Mouse (Mus musculus) kidney, embryonic 15.5 days (tissue): ENCODE measurements around the gene Lrrc8a. TPM values are rescaled to one million over a fixed set of nuclear protein-coding genes. Genes with fewer than 3 reads are reported as not detected.

Source experiments
- ATAC-seq: fragments of 200-750 bp; cut with Nextera tagmentation; replicated peaks from 2 replicates; pipeline ENCODE4 v1.8.0; 2017; ENCODE audit warnings: moderate TSS enrichment; ENCODE audit not compliant: low FRiP score
- H3K27ac ChIP-seq: fragments of 300-500 bp; sonication (generic); 2 replicates; pipeline ENCODE4 v1.5.1; 2015; ENCODE audit warnings: mild to moderate bottlenecking, inconsistent platforms
- H3K27me3 ChIP-seq: fragments of 300-500 bp; sonication (generic); 2 replicates; pipeline ENCODE4 v1.6.1; 2015; ENCODE audit warnings: inconsistent platforms
- H3K36me3 ChIP-seq: fragments of 300-500 bp; sonication (generic); 2 replicates; pipeline ENCODE4 v1.6.1; 2015; ENCODE audit warnings: inconsistent platforms
- H3K4me1 ChIP-seq: fragments of 300-500 bp; sonication (generic); 2 replicates; pipeline ENCODE4 v1.6.1; 2015; ENCODE audit warnings: inconsistent platforms
- H3K4me2 ChIP-seq: fragments of 300-500 bp; sonication (generic); 2 replicates; pipeline ENCODE4 v1.6.1; 2015; ENCODE audit warnings: moderate library complexity, mild to moderate bottlenecking, inconsistent platforms
- H3K4me3 ChIP-seq: fragments of 300-500 bp; sonication (generic); replicated peaks from 2 replicates; pipeline ENCODE4 v1.5.1; 2015; ENCODE audit warnings: mild to moderate bottlenecking, inconsistent platforms
- H3K9ac ChIP-seq: fragments of 300-500 bp; sonication (generic); 2 replicates; pipeline ENCODE4 v1.6.1; 2015; ENCODE audit warnings: mild to moderate bottlenecking, inconsistent platforms
- H3K9me3 ChIP-seq: fragments of 300-500 bp; sonication (generic); replicated peaks from 2 replicates; pipeline ENCODE4 v1.6.1; 2016; ENCODE audit warnings: inconsistent platforms
- WGBS: fragments of 180-500 bp; shearing (Covaris S2); methylation state at CpG from one replicate; pipeline ENCODE4 v1.1.7; 2015; ENCODE audit warnings: mixed read lengths; 5-methylcytosine and 5-hydroxymethylcytosine counted together
- polyA plus RNA-seq: library from polyadenylated mRNA; unstranded; fragments of >200 nt; fragmentation: Nextera tagmentation; extraction: Ambion mirVana; gene quantifications from 2 replicates; pipeline ENCODE4 v1.2.1, GENCODE M21; 2015

The Lrrc8a gene
- polyA plus RNA-seq, 1 experiment from 2014 or later: 41.7 TPM

- H3K27me3 ChIP-seq: no peaks in the 10 kb centered on the region
- H3K36me3 ChIP-seq: peaks cover 37% of the 10 kb centered on the region
- ATAC-seq: no peak; the same call in 1 of the 2 replicates
- peak within 1 kb of the TSS; percentile 12 for H3K4me3 ChIP-seq
- peaks cover 62% of the 10 kb centered on the region for H3K4me1 ChIP-seq
- H3K4me2 ChIP-seq: peak within 1 kb of the TSS; percentile 38
- H3K9ac ChIP-seq: 0 out of 2 replicates have a peak within 1 kb of the TSS, but pooled peaks have one; percentile 8
- H3K27ac ChIP-seq: peak within 1 kb of the TSS; percentile 91
- 55% methylated on average over 5 of the region's 5 CpGs for WGBS
- H3K9me3 ChIP-seq: no peaks in the 10 kb centered on the region
These were observed 28.3 kb downstream of the Lrrc8a start, which contains the start of gene Phyhd1 for GRCm38 (mm10) chr2:30265767-30266253. Gene Phyhd1 (plus strand): TSS chr2:30266203.

- H3K4me1 ChIP-seq: peaks cover 62% of the 10 kb centered on the region
- peak; percentile 87 for ATAC-seq
- H3K36me3 ChIP-seq: peaks cover 31% of the 10 kb centered on the region
- H3K27ac ChIP-seq: peak overlapping the region; percentile 91
- H3K9me3 ChIP-seq: no peaks in the 10 kb centered on the region
- H3K27me3 ChIP-seq: no peaks in the 10 kb centered on the region
- 27% methylated on average over 4 of the region's 4 CpGs for WGBS
- 0 out of 2 replicates have a peak overlapping the region, but pooled peaks have one; percentile 5 for H3K9ac ChIP-seq
- H3K4me3 ChIP-seq: peak overlapping the region; percentile 12
- peak overlapping the region; percentile 38 for H3K4me2 ChIP-seq
These were observed 29.0 kb downstream of the Lrrc8a start for GRCm38 (mm10) chr2:30266392-30266941.

GRCm38 (mm10) chr2:30267466-30267865 lies 30.0 kb downstream of the Lrrc8a start:
- Histone ChIP-seq H3K9me3 (no peaks in the 10 kb centered on the region), H3K27me3 (no peaks in the 10 kb centered on the region), H3K4me2 (peak overlapping the region; percentile 38; the same call in 1 of the 2 replicates), H3K36me3 (peaks cover 21% of the 10 kb centered on the region), H3K4me3 (no peak overlapping the region), H3K9ac (no peak overlapping the region), H3K27ac (no peak overlapping the region), H3K4me1 (peaks cover 62% of the 10 kb centered on the region)
- ATAC-seq: no peak
- 96% methylated on average over 2 of the region's 2 CpGs for WGBS

- Histone ChIP-seq H3K4me1 (peaks cover 55% of the 10 kb centered on the region), H3K27ac (no peak overlapping the region), H3K4me3 (no peak overlapping the region), H3K9me3 (no peaks in the 10 kb centered on the region), H3K36me3 (peaks cover 13% of the 10 kb centered on the region), H3K4me2 (no peak overlapping the region), H3K9ac (no peak overlapping the region), H3K27me3 (no peaks in the 10 kb centered on the region)
- ATAC-seq: no peak
- WGBS: 57% methylated on average over 4 of the region's 4 CpGs
These were observed 30.9 kb downstream of the Lrrc8a start for GRCm38 (mm10) chr2:30268371-30268770.

- Histone ChIP-seq H3K9me3 (no peaks in the 10 kb centered on the region), H3K27me3 (no peaks in the 10 kb centered on the region), H3K36me3 (peaks cover 3% of the 10 kb centered on the region), H3K27ac (peak overlapping the region; percentile 72), H3K4me1 (peaks cover 46% of the 10 kb centered on the region), H3K4me3 (no peak overlapping the region), H3K4me2 (no peak overlapping the region), H3K9ac (no peak overlapping the region)
- ATAC-seq: no peak
- 87% methylated on average over 17 of the region's 17 CpGs for WGBS
These were observed 31.9 kb downstream of the Lrrc8a start for GRCm38 (mm10) chr2:30269241-30269990.

GRCm38 (mm10) chr2:30270134-30270533 lies 32.6 kb downstream of the Lrrc8a start:
- ATAC-seq: peak; percentile 66; the same call in 1 of the 2 replicates
- Histone ChIP-seq H3K4me2 (no peak overlapping the region), H3K4me3 (no peak overlapping the region), H3K9ac (no peak overlapping the region), H3K9me3 (no peaks in the 10 kb centered on the region), H3K27ac (peak overlapping the region; percentile 72), H3K36me3 (no peaks in the 10 kb centered on the region), H3K27me3 (no peaks in the 10 kb centered on the region), H3K4me1 (peaks cover 39% of the 10 kb centered on the region)
- 27% methylated on average over 1 of the region's 1 CpGs for WGBS

GRCm38 (mm10) chr2:30280743-30281142 lies 43.2 kb downstream of the Lrrc8a start, which contains the start of gene Gm28038:
Gene Gm28038 (plus strand): TSS chr2:30281043.
- ATAC-seq: no peak
- no peaks in the 10 kb centered on the region for H3K9me3 ChIP-seq
- H3K4me1 ChIP-seq: peaks cover 13% of the 10 kb centered on the region
- no peak within 1 kb of the TSS for H3K4me2 ChIP-seq
- no peaks in the 10 kb centered on the region for H3K27me3 ChIP-seq
- H3K36me3 ChIP-seq: 0 out of 2 replicates have a peak, but pooled peaks cover 15% of the 10 kb centered on the region
- no peak within 1 kb of the TSS for H3K27ac ChIP-seq
- H3K4me3 ChIP-seq: no peak within 1 kb of the TSS
- 91% methylated on average over 11 of the region's 11 CpGs for WGBS
- H3K9ac ChIP-seq: no peak within 1 kb of the TSS

- H3K4me1 ChIP-seq: peaks cover 13% of the 10 kb centered on the region
- H3K36me3 ChIP-seq: 0 out of 2 replicates have a peak, but pooled peaks cover 15% of the 10 kb centered on the region
- no peaks in the 10 kb centered on the region for H3K27me3 ChIP-seq
- H3K9me3 ChIP-seq: no peaks in the 10 kb centered on the region
- no peak overlapping the region for H3K4me2 ChIP-seq
- H3K4me3 ChIP-seq: no peak overlapping the region
- 77% methylated on average over 3 of the region's 3 CpGs for WGBS
- no peak overlapping the region for H3K9ac ChIP-seq
- no peak overlapping the region for H3K27ac ChIP-seq
- no peak for ATAC-seq
These were observed 44.1 kb downstream of the Lrrc8a start for GRCm38 (mm10) chr2:30281651-30282050.

GRCm38 (mm10) chr2:30283193-30283592 lies 45.7 kb downstream of the Lrrc8a start:
- Histone ChIP-seq H3K9ac (no peak overlapping the region), H3K4me1 (peaks cover 24% of the 10 kb centered on the region), H3K36me3 (0 out of 2 replicates have a peak, but pooled peaks cover 12% of the 10 kb centered on the region), H3K4me2 (no peak overlapping the region), H3K4me3 (no peak overlapping the region), H3K27me3 (no peaks in the 10 kb centered on the region), H3K9me3 (no peaks in the 10 kb centered on the region), H3K27ac (no peak overlapping the region)
- 93% methylated on average over 2 of the region's 2 CpGs for WGBS
- ATAC-seq: no peak

- 90% methylated on average over 5 of the region's 5 CpGs for WGBS
- no peaks in the 10 kb centered on the region for H3K27me3 ChIP-seq
- ATAC-seq: no peak
- H3K36me3 ChIP-seq: 0 out of 2 replicates have a peak, but pooled peaks cover 12% of the 10 kb centered on the region
- peak overlapping the region; percentile 95 for H3K9ac ChIP-seq
- no peaks in the 10 kb centered on the region for H3K9me3 ChIP-seq
- H3K4me1 ChIP-seq: peaks cover 24% of the 10 kb centered on the region
- peak overlapping the region; percentile 94 for H3K4me2 ChIP-seq
- H3K27ac ChIP-seq: no peak overlapping the region
- H3K4me3 ChIP-seq: peak overlapping the region; percentile 90
These were observed 47.5 kb downstream of the Lrrc8a start for GRCm38 (mm10) chr2:30285004-30285403.

- ATAC-seq: peak; percentile 66
- Histone ChIP-seq H3K27me3 (no peaks in the 10 kb centered on the region), H3K9ac (peak overlapping the region; percentile 95), H3K27ac (peak overlapping the region; percentile 75), H3K4me1 (peaks cover 24% of the 10 kb centered on the region), H3K9me3 (no peaks in the 10 kb centered on the region), H3K4me2 (peak overlapping the region; percentile 94), H3K36me3 (peaks cover 16% of the 10 kb centered on the region; the same call in 1 of the 2 replicates), H3K4me3 (peak overlapping the region; percentile 90)
- WGBS: 14% methylated on average over 38 of the region's 38 CpGs
These were observed 48.1 kb downstream of the Lrrc8a start for GRCm38 (mm10) chr2:30285416-30286181.
